Mouse (Mus musculus) midbrain, embryonic 16.5 days (tissue): ENCODE data around the gene Pnp. TPM values are rescaled to one million over a fixed set of nuclear protein-coding genes. Genes with fewer than 3 reads are reported as not detected.
"Not testable (repeated sequence)": the region's sequence is repeated elsewhere in the genome, so short reads cannot be mapped to it uniquely, and the experiment has no call there.

Source experiments
- ATAC-seq: fragments of 200-750 bp; cut with Nextera tagmentation; 2 replicates; pipeline ENCODE4 v1.8.0; 2017; ENCODE audit warnings: moderate TSS enrichment
- H3K27ac ChIP-seq: fragments of 300-500 bp; sonication (generic); 2 replicates; pipeline ENCODE4 v1.5.1; 2014; ENCODE audit warnings: mild to moderate bottlenecking, low read length, mixed read lengths
- H3K27me3 ChIP-seq: fragments of 300-500 bp; sonication (generic); 2 replicates; pipeline ENCODE4 v1.6.1; 2014; ENCODE audit warnings: low read depth, low read length, mixed read lengths; ENCODE audit not compliant: control insufficient read depth, insufficient read depth
- H3K36me3 ChIP-seq: fragments of 300-500 bp; sonication (generic); 2 replicates; pipeline ENCODE4 v1.6.1; 2014; ENCODE audit warnings: mild to moderate bottlenecking, low read length, moderate library complexity, mixed read lengths; ENCODE audit not compliant: control insufficient read depth, insufficient read depth
- H3K4me1 ChIP-seq: fragments of 300-500 bp; sonication (generic); 2 replicates; pipeline ENCODE4 v1.6.1; 2014; ENCODE audit warnings: mild to moderate bottlenecking, low read length, mixed read lengths; ENCODE audit not compliant: control insufficient read depth, insufficient read depth
- H3K4me2 ChIP-seq: fragments of 300-500 bp; sonication (generic); 2 replicates; pipeline ENCODE4 v1.6.1; 2014; ENCODE audit warnings: mild to moderate bottlenecking, low read length, mixed read lengths
- H3K4me3 ChIP-seq: fragments of 300-500 bp; sonication (generic); 2 replicates; pipeline ENCODE4 v1.5.1; 2014; ENCODE audit warnings: low read depth, mild to moderate bottlenecking, low read length, moderate library complexity, mixed read lengths
- H3K9ac ChIP-seq: fragments of 300-500 bp; sonication (generic); 2 replicates; pipeline ENCODE4 v1.6.1; 2014; ENCODE audit warnings: low read depth, low read length, mixed read lengths
- H3K9me3 ChIP-seq: fragments of 300-500 bp; sonication (generic); replicated peaks from 2 replicates; pipeline ENCODE4 v1.6.1; 2014; ENCODE audit warnings: mild to moderate bottlenecking, low read length, mixed read lengths; ENCODE audit not compliant: control insufficient read depth, poor library complexity, severe bottlenecking
- WGBS: fragments of 180-500 bp; shearing (Covaris S2); extraction: QIAGEN DNeasy Blood & Tissue Kit; methylation state at CpG from one replicate; pipeline ENCODE4 v1.1.7; 2014; 5-methylcytosine and 5-hydroxymethylcytosine counted together
- polyA plus RNA-seq: library from polyadenylated mRNA; unstranded; fragments of >200 nt; fragmentation: Nextera tagmentation; extraction: Ambion mirVana; gene quantifications from 2 replicates; pipeline ENCODE4 v1.2.1, GENCODE M21; 2015

The Pnp gene
- polyA plus RNA-seq, 1 experiment from 2014 or later, result 20.8 TPM

DNA sequence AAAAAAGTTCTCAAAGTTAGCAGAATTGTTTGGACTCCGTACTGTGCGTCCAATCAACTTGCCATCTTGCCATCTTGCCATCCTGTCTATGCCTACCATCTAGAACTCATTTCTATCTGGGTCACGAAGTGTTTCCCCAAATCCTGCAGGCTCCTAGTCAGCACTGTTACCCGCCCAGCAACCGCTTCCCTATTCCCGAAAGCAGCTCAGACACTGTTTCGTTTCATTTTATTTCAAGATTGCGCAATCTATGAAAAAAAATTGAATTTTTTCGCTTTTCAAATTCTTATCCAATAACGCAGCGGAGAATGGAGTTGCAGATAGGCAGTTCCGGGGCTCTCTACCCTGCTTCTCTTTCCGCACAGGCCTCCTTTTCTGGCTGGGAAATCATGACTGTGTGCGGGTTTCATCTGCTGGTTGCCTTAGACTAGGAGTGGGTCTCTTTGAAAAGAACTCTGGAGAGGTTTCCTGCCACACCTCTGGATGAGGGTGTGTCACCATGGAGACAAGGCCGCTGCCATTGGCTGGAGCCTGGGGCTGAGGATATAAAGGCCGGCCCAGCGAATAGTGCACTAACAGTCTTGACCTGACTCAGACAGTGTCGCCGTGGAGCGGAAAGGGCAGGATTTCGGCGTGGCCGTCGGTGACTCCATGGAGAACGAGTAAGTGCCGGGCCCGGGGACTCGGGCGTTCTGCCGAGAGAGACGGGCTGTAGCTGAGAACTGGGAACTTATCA lies 13.2 kb downstream of the Pnp start, which contains the start of gene Gm49342:
Gene Gm49342 (plus strand): TSS at position 586 of the 736 bp plus-strand sequence.
- H3K27ac ChIP-seq, result peak within 1 kb of the TSS; percentile 85
- H3K4me3 ChIP-seq, result peak within 1 kb of the TSS; percentile 43

DNA sequence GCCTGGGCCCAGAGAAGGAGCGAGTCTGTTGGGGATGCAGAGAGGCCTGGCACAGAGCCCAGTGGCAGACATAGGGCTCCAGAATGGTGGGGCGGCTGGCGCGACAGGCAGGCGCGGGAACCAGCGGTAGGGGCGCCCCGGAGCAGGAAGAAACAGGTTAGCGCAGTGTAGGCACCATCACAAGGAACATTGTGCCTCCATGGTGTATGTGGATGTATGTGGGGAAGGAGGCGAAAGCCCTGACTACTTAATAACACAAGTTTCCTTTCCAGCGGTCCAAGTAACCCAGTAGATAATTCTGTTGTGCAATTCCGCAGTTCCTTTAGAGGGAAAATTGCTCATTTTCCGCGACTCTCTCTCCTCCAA lies 13.8 kb downstream of the Pnp start:
- not testable (repeated sequence) for H3K27me3 ChIP-seq, H3K4me1 ChIP-seq, H3K9me3 ChIP-seq, H3K36me3 ChIP-seq
- under 1% methylated on average over 15 of the region's 15 CpGs for WGBS
- Histone ChIP-seq H3K4me3 (peak overlapping the region; percentile 43), H3K27ac (peak overlapping the region; percentile 85), H3K4me2 (peak overlapping the region; percentile 75), H3K9ac (peak overlapping the region; percentile 69)
- peak; percentile 97 for ATAC-seq

More for the DNA sequence above, 13.2 kb downstream of the Pnp start, which contains the start of gene Gm49342:
- Histone ChIP-seq H3K27me3 (no peaks in the 10 kb centered on the region), H3K9ac (peak within 1 kb of the TSS; percentile 69), H3K4me1 (peaks cover 7% of the 10 kb centered on the region), H3K4me2 (peak within 1 kb of the TSS; percentile 75), H3K36me3 (no peaks in the 10 kb centered on the region), H3K9me3 (no peaks in the 10 kb centered on the region)
- WGBS, result 16% methylated on average over 31 of the region's 31 CpGs
- peak; percentile 98 for ATAC-seq

DNA sequence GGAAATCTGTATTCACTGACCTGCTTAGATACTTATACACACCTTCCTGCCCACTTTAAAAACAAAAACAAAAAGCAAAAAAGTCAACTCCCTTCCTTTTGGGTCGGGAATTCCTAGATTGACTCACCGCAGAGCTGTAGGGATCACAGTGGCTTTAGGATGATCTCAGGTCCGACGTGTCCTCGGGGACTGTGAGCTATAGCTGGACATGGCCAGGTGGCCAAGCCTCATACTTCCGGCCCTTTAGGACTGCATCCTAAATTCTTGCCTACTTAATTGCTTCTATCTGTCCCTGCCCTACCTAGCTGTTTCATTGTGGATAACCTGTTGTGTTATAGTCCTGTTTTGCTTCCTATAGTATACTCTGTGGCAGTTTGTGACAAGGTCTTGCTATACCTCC lies 14.2 kb downstream of the Pnp start:
- H3K27me3 ChIP-seq, result not testable (repeated sequence)
- 9% methylated on average over 6 of the region's 6 CpGs for WGBS
- ATAC-seq, result peak; percentile 23; the same call in 1 of the 2 replicates

DNA sequence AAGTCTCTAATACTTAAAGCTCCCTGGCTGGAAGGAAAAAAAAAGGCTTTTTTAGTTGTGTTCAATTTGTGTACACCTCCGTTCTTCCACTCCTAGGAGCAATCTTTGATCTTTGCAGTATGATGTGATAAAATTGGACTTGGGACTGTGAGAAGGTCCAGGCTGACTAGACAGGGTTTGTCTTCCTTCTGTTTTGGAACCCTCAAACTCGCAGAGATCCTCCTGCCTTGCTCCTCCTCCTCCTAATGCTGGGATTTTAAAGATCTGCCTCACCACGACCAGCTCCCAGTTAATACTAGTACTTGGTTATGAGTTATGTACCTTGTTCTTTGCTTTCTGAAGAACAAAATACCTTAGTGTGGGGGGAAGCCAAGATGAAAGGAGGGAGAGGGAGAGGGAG lies 14.6 kb downstream of the Pnp start:
- Histone ChIP-seq H3K4me3 (peak overlapping the region; percentile 43), H3K9ac (peak overlapping the region; percentile 69; the same call in 1 of the 2 replicates), H3K4me2 (peak overlapping the region; percentile 75)
- not testable (repeated sequence) for H3K27me3 ChIP-seq, H3K27ac ChIP-seq, H3K9me3 ChIP-seq, H3K4me1 ChIP-seq, H3K36me3 ChIP-seq, ATAC-seq
- 24% methylated on average over 3 of the region's 3 CpGs for WGBS

More for the DNA sequence above, 14.2 kb downstream of the Pnp start:
- Histone ChIP-seq H3K4me3 (peak overlapping the region; percentile 43), H3K27ac (peak overlapping the region; percentile 85), H3K9ac (peak overlapping the region; percentile 69), H3K4me2 (peak overlapping the region; percentile 75)
- not testable (repeated sequence) for H3K36me3 ChIP-seq, H3K9me3 ChIP-seq, H3K4me1 ChIP-seq

DNA sequence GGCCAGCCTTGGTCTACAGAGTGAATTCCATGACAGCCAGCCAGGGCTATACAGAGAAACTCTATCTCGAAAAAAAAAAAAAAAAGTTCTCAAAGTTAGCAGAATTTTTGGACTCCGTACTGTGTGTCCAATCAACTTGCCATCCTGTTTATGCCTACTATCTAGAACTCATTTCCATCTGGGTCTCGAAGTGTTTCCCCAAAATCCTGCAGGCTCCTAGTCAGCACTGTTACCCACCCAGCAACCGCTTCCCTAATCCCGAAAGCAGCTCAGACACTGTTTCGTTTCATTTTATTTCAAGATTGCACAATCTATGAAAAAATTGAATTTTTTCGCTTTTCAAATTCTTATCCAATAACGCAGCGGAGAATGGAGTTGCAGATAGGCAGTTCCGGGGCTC lies 24.6 kb downstream of the Pnp start:
- ATAC-seq, result no peak
- WGBS, result 91% methylated on average over 10 of the region's 10 CpGs
- no peak overlapping the region for H3K4me2 ChIP-seq
- H3K4me1 ChIP-seq, result peaks cover 2% of the 10 kb centered on the region; the same call in 1 of the 2 replicates
- no peaks in the 10 kb centered on the region for H3K9me3 ChIP-seq
- no peaks in the 10 kb centered on the region for H3K27me3 ChIP-seq
- H3K4me3 ChIP-seq, result no peak overlapping the region
- no peak overlapping the region for H3K27ac ChIP-seq
- H3K36me3 ChIP-seq, result peaks cover 5% of the 10 kb centered on the region; the same call in 1 of the 2 replicates
- H3K9ac ChIP-seq, result no peak overlapping the region

DNA sequence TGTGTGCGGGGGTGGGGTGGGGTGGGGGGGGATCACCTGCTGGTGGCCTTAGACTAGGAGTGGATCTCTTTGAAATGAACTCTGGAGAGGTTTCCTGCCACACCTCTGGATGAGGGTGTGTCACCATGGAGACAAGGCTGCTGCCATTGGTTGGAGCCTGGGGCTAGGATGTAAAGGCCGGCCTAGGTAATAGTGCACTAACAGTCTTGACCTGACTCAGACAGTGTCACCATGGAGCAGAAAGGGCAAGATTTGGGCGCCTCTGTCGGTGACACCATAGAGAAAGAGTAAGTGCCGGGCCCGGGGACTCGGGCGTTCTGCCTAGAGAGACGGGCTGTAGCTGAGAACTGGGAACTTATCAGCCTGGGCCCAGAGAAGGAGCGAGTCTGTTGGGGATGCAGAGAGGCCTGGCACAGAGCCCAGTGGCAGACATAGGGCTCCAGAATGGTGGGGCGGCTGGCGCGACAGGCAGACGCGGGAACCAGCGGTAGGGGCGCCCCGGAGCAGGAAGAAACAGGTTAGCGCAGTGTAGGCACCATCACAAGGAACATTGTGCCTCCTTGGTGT lies 25.1 kb downstream of the Pnp start, which contains the start of gene Pnp2:
Gene Pnp2 (plus strand): TSS at position 51 of the 567 bp plus-strand sequence.
- ATAC-seq, result peak; percentile 92
- H3K4me3 ChIP-seq, result peak within 1 kb of the TSS; percentile 6; the same call in 1 of the 2 replicates

DNA sequence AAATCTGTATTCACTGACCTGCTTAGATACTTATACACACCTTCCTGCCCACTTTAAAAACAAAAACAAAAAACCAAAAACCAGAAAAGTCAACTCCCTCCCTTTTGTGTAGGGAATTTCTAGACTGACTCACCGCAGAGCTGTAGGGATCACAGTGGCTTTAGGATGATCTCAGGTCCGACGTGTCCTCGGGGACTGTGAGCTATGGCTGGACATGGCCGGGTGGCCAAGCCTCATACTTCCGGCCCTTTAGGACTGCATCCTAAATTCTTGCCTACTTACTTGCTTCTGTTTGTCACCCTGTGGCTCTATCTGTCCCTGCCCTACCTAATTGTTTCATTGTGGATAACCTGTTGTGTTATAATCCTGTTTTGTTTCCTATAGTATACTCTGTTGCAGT lies 25.8 kb downstream of the Pnp start:
- not testable (repeated sequence) for H3K27ac ChIP-seq, ATAC-seq, H3K27me3 ChIP-seq, H3K9me3 ChIP-seq, H3K9ac ChIP-seq, H3K4me2 ChIP-seq, H3K4me3 ChIP-seq, H3K4me1 ChIP-seq, H3K36me3 ChIP-seq
- WGBS, result 77% methylated on average over 6 of the region's 6 CpGs

More for the DNA sequence above, 25.1 kb downstream of the Pnp start, which contains the start of gene Pnp2:
- H3K9ac ChIP-seq, H3K4me1 ChIP-seq, H3K9me3 ChIP-seq, H3K27ac ChIP-seq, H3K36me3 ChIP-seq, H3K27me3 ChIP-seq: not testable (repeated sequence)
- WGBS, result 8% methylated on average over 18 of the region's 19 CpGs
- H3K4me2 ChIP-seq, result peak within 1 kb of the TSS; percentile 36

DNA sequence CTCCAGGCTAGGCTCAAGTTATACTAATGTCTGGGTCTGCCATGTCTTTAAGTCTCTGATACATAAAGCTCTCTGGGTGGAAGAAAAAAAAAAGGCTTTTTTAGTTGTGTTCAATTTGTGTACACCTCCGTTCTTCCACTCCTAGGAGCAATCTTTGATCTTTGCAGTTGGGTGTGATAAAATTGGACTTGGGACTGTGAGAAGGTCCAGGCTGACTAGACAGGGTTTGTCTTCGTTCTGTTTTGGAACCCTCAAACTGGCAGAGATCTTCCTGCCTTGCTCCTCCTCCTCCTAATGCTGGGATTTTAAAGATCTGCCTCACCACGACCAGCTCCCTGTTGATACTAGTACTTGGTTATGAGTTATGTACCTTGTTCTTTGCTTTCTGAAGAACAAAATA lies 26.3 kb downstream of the Pnp start:
- H3K36me3 ChIP-seq, H3K4me1 ChIP-seq, H3K27ac ChIP-seq, H3K4me2 ChIP-seq, H3K9ac ChIP-seq, H3K9me3 ChIP-seq, H3K4me3 ChIP-seq, H3K27me3 ChIP-seq, ATAC-seq: not testable (repeated sequence)
- WGBS, result 75% methylated on average over 3 of the region's 3 CpGs

DNA sequence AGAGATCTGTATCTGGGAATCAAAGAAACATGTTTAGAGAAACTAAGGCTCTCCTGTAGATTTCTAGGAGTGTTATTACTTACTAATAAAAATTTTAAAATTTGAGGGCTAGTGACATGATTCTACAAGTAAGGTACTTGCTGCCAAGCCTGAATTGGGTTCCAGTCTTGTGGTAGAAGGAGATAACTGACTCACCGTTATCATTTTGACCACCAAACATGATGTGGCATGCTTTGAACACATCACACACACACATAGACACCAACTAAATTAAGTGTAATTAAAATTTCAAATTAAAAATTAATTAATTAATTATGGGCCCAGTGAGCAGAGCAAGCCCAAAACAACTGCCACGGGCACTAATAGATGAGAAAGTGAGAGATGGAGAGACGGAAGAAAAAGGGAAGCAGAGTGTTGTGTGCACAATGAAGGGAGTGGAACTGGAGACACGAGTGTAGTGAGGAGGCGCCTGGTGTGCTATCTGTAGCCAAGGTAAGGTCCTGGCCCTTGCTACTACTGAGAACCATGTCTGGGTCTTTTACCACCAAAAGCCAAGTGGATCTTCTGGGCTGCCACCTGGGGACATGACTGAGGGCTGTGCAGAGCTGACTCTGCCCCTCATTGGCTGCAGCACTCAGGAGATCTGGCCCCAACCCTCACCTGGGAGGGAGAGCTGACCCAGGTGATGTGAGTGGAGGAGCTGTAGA lies 27.6 kb downstream of the Pnp start:
- not testable (repeated sequence) for H3K9ac ChIP-seq, H3K36me3 ChIP-seq, H3K4me1 ChIP-seq, H3K4me2 ChIP-seq, H3K27me3 ChIP-seq, H3K27ac ChIP-seq, H3K9me3 ChIP-seq, ATAC-seq, H3K4me3 ChIP-seq
- WGBS, result 88% methylated on average over 5 of the region's 5 CpGs
